Mouse (Mus musculus): ENCODE results near the gene Zswim3. TPM values are rescaled to one million over a fixed set of nuclear protein-coding genes. Genes with fewer than 3 reads are reported as not detected.

The Zswim3 gene
- 2.5 and 3.0 TPM in 2 replicates for polyA plus RNA-seq (2012; rRNA removed)

DNA sequence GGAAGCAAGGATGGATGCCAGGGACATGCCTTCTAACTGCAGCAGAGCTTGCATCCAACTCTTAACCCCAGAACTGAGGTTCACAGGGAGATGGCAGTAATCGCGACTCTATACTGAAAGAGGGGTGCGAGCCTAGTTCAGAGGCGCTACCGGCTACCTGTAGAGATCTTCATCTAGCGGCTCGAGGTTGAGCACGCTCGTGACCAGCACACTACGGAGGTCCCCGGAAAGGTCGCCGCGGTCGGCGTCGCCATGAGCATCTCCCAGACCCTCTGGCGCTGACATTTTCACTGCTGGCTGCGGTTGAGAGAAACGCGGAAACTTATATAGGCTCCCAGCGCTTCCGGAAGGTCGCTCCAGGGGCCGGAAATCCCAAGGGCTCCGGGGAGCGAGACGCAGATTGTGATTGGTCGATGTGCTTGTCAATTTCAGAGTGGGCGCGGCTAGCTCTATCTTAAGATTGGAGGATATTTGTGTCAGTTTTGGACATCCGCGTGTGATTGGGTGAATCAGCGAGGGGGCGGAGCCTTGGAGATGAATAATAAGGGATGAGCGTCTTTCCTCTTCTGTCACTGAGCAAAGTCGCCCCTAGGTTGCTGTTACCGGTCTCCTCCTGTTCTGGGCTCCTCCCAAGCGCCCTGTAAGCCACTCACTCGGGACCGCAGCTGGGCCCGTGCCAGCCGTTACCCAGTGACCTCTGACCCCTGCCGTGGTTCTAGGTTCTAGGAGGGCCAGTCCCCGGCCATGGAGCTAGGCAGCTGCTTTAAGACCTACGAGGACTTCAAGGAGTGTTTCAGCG lies at the start of gene Zswim3, which contains the start of gene Acot8:
Gene Zswim3, plus strand, starts transcription at position 566 of the 799 bp plus-strand sequence.
Gene Acot8, minus strand, starts transcription at position 350 of the 799 bp plus-strand sequence.
- TF ChIP-seq CTCF (IDR thresholded peaks at IDR 0.05; ENCODE audit: extremely low read depth, insufficient read depth, insufficient read length, insufficient replicate concordance) (no peak), POLR2A (IDR thresholded peaks at IDR 0.05; ENCODE audit: low read depth, low read length) (peak; percentile 90)
- peak; percentile 96 to 98 for DNase-seq (ENCODE audit: low read depth in 1 of 2, low spot score in 2 of 2)
- H3K4me1 ChIP-seq (ENCODE audit: control insufficient read depth, insufficient read depth, insufficient read length), result peaks cover 8% of the 10 kb centered on the region; the same call in 1 of the 2 replicates
- WGBS, result 1% methylated on average over 47 of the region's 47 CpGs
- H3K27ac ChIP-seq (ENCODE audit: insufficient read depth, low read length), result peak within 1 kb of the TSS; percentile 89
- H3K4me3 ChIP-seq (ENCODE audit: extremely low read depth, insufficient read depth, insufficient read length), result peak within 1 kb of the TSS; percentile 93
- H3K27me3 ChIP-seq (ENCODE audit: control insufficient read depth, insufficient read depth, low read length), result no peaks in the 10 kb centered on the region
- peaks cover 7% of the 10 kb centered on the region for H3K36me3 ChIP-seq (ENCODE audit: control insufficient read depth, insufficient read depth, low read length)

DNA sequence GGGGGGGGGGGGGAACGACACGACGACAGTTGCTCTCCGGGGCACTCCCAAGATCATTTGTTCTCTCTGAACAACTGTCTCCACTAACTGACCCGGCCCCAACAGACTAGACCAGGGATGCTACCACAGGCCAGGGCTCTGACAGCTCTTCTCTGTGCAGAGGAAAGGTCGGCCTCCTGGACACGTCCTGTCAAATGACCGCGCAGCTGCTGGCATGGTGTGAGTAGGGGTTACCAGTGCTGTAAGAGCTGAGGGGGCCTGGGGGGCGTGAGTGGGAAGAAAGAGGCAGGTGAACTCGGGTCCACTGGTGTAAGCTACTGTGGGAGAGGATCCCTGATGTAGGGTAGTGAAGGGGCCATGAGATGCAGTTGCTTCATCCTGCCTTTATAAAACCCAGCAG lies 47.1 kb upstream of the Zswim3 start:
- DNase-seq (ENCODE audit: low read depth in 1 of 2, low spot score in 2 of 2), result no peak
- TF ChIP-seq POLR2A (IDR thresholded peaks at IDR 0.05; ENCODE audit: low read depth, low read length), result no peak
- TF ChIP-seq CTCF (IDR thresholded peaks at IDR 0.05; ENCODE audit: extremely low read depth, insufficient read depth, insufficient read length, insufficient replicate concordance), result no peak
- Histone ChIP-seq H3K4me3 (ENCODE audit: extremely low read depth, insufficient read depth, insufficient read length) (no peak overlapping the region), H3K36me3 (ENCODE audit: control insufficient read depth, insufficient read depth, low read length) (peaks cover 43% of the 10 kb centered on the region), H3K27me3 (ENCODE audit: control insufficient read depth, insufficient read depth, low read length) (no peaks in the 10 kb centered on the region), H3K27ac (ENCODE audit: insufficient read depth, low read length) (no peak overlapping the region), H3K4me1 (ENCODE audit: control insufficient read depth, insufficient read depth, insufficient read length) (no peaks in the 10 kb centered on the region)
- 95% methylated on average over 11 of the region's 11 CpGs for WGBS

DNA sequence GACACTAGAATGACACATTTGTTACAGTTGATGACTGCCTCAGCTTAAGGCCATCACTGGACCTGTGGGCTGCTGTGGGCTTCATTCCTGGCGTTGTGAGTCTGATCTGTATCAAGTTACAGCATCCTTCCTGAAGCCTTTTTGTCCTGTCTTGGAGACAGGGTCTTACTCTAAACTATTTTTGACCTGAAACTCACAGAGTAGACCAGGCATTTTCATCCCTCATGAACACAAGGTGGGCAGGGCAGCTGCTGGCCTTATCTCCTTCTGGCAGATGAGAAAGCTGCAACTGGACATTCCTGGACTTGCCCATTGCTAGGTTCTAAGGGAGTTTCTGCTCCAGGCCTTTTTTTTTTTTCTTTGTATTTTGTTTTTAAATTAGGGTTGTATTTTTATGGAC lies 46.2 kb upstream of the Zswim3 start:
- Histone ChIP-seq H3K36me3 (ENCODE audit: control insufficient read depth, insufficient read depth, low read length) (peaks cover 40% of the 10 kb centered on the region), H3K4me3 (ENCODE audit: extremely low read depth, insufficient read depth, insufficient read length) (no peak overlapping the region), H3K4me1 (ENCODE audit: control insufficient read depth, insufficient read depth, insufficient read length) (no peaks in the 10 kb centered on the region), H3K27me3 (ENCODE audit: control insufficient read depth, insufficient read depth, low read length) (no peaks in the 10 kb centered on the region), H3K27ac (ENCODE audit: insufficient read depth, low read length) (no peak overlapping the region)
- 94% methylated on average over 1 of the region's 1 CpGs for WGBS
- TF ChIP-seq CTCF (IDR thresholded peaks at IDR 0.05; ENCODE audit: extremely low read depth, insufficient read depth, insufficient read length, insufficient replicate concordance) (no peak), POLR2A (IDR thresholded peaks at IDR 0.05; ENCODE audit: low read depth, low read length) (no peak)
- no peak for DNase-seq (ENCODE audit: low read depth in 1 of 2, low spot score in 2 of 2)

DNA sequence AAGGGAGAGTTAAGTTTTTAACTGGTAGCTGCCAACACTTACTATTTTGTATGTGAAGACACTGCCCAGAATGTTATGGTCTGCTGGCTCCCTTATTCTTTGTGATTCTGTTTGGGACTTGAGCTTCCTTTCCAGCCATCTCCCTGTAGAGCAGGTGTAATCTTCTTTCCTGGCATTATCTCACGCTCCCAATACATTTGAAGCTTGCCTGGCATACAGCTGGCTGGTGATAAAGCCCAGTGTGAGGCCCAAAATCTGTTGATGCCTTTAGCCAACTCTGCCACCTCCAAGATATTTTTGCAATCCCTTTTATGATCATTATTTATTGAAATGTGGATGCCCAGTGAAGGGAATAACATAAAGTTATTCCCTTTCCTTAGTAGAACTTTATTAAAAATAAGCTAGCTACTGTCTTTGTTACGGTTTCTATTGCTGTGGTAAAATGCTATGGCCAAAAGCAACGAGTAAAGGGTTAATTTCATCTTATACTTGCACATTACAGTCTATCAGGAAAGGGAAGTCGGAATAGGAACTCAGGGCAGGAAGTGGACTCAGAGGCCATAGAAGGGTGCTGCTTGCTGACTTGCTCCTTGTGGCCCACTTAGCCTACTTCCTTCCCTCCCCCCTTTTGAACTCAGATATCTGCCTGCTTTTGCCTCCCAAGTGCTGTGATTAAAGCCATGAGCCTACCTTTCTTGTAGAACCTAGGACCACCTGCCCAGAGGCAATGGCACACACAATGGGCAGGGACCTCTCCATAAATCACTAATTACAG lies 44.7 kb upstream of the Zswim3 start:
- peak overlapping the region; percentile 1; the same call in 1 of the 2 replicates for H3K27ac ChIP-seq (ENCODE audit: insufficient read depth, low read length)
- no peak for DNase-seq (ENCODE audit: low read depth in 1 of 2, low spot score in 2 of 2)
- 58% methylated on average over 4 of the region's 4 CpGs for WGBS
- H3K27me3 ChIP-seq (ENCODE audit: control insufficient read depth, insufficient read depth, low read length), result no peaks in the 10 kb centered on the region
- no peaks in the 10 kb centered on the region for H3K4me1 ChIP-seq (ENCODE audit: control insufficient read depth, insufficient read depth, insufficient read length)
- no peak overlapping the region for H3K4me3 ChIP-seq (ENCODE audit: extremely low read depth, insufficient read depth, insufficient read length)
- H3K36me3 ChIP-seq (ENCODE audit: control insufficient read depth, insufficient read depth, low read length), result peaks cover 34% of the 10 kb centered on the region
- TF ChIP-seq CTCF (IDR thresholded peaks at IDR 0.05; ENCODE audit: extremely low read depth, insufficient read depth, insufficient read length, insufficient replicate concordance) (no peak), POLR2A (IDR thresholded peaks at IDR 0.05; ENCODE audit: low read depth, low read length) (no peak)

DNA sequence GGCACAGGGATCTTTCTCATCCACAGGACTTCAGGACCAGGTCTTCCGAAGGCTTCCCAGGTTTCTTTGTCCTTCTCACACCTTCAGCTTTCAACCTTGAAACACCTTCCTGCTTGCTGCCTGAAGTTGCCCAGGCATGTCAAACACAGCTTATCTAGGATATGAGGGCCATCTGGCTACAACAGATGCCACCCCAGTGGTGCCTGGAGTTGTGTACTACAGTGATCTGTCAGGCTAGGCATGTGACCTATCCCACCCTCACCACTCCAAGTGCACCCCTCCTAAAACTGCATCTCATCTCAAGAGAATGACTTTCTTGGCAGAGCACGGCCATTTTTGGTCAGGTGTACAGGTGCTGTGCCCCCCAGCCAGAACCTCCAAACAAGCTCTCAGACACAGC lies 43.4 kb upstream of the Zswim3 start:
- H3K27ac ChIP-seq (ENCODE audit: insufficient read depth, low read length), result no peak overlapping the region; the same call in 1 of the 2 replicates
- peaks cover 28% of the 10 kb centered on the region for H3K36me3 ChIP-seq (ENCODE audit: control insufficient read depth, insufficient read depth, low read length)
- no peak for DNase-seq (ENCODE audit: low read depth in 1 of 2, low spot score in 2 of 2)

DNA sequence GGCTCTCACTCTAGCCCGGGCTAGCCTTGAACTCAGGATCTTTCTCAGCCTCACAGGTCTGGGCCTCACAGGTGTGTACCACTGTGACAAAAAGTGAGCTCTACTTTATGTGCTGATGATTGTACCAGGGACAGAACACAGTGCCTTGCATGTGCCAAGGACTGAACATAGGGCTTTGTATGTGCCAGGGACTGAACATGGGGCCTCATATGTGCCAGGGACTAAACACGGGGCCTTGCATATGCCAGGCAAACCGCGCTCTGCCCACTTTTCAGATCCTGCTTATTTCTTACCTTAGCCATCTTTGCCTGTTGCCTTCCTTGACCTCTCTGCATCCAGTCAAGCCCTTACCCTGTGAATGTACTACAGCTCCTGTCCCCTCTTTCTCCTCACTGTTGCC lies 42.9 kb upstream of the Zswim3 start:
- no peaks in the 10 kb centered on the region for H3K4me1 ChIP-seq (ENCODE audit: control insufficient read depth, insufficient read depth, insufficient read length)
- H3K27ac ChIP-seq (ENCODE audit: insufficient read depth, low read length), result no peak overlapping the region; the same call in 1 of the 2 replicates
- WGBS, result 93% methylated on average over 4 of the region's 4 CpGs
- H3K4me3 ChIP-seq (ENCODE audit: extremely low read depth, insufficient read depth, insufficient read length), result no peak overlapping the region
- no peak for DNase-seq (ENCODE audit: low read depth in 1 of 2, low spot score in 2 of 2)
- peaks cover 27% of the 10 kb centered on the region for H3K36me3 ChIP-seq (ENCODE audit: control insufficient read depth, insufficient read depth, low read length)
- TF ChIP-seq POLR2A (IDR thresholded peaks at IDR 0.05; ENCODE audit: low read depth, low read length), result no peak
- TF ChIP-seq CTCF (IDR thresholded peaks at IDR 0.05; ENCODE audit: extremely low read depth, insufficient read depth, insufficient read length, insufficient replicate concordance), result no peak
- H3K27me3 ChIP-seq (ENCODE audit: control insufficient read depth, insufficient read depth, low read length), result no peaks in the 10 kb centered on the region

More for the DNA sequence above, 43.4 kb upstream of the Zswim3 start:
- Histone ChIP-seq H3K4me1 (ENCODE audit: control insufficient read depth, insufficient read depth, insufficient read length) (no peaks in the 10 kb centered on the region), H3K27me3 (ENCODE audit: control insufficient read depth, insufficient read depth, low read length) (no peaks in the 10 kb centered on the region), H3K4me3 (ENCODE audit: extremely low read depth, insufficient read depth, insufficient read length) (no peak overlapping the region)
- TF ChIP-seq CTCF (IDR thresholded peaks at IDR 0.05; ENCODE audit: extremely low read depth, insufficient read depth, insufficient read length, insufficient replicate concordance), result no peak
- no peak for TF ChIP-seq POLR2A (IDR thresholded peaks at IDR 0.05; ENCODE audit: low read depth, low read length)
- WGBS, result 92% methylated on average over 2 of the region's 2 CpGs

All from spleen, adult 2 months (tissue).